Mouse (Mus musculus) embryo, embryonic 11 days (tissue): ENCODE measurements around the gene Mr1.

Source experiments
- DNase-seq: peaks from one replicate; pipeline ENCODE4 v3.0.0-alpha.2; 2015

The Mr1 gene

GRCm38 (mm10) chr1:155093145-155093791, 53.3 kb downstream of the Mr1 start:
- DNase-seq, result no peak

- peak; percentile 64 for DNase-seq
Measured at GRCm38 (mm10) chr1:155091842-155092800, 54.5 kb downstream of the Mr1 start.

- DNase-seq, result no peak
Measured at GRCm38 (mm10) chr1:155091374-155091841, 55.2 kb downstream of the Mr1 start.

- DNase-seq, result no peak
Measured at GRCm38 (mm10) chr1:155090736-155091135, 55.9 kb downstream of the Mr1 start.

- no peak for DNase-seq
Measured at GRCm38 (mm10) chr1:155090327-155090726, 56.3 kb downstream of the Mr1 start.

- DNase-seq, result no peak
Measured at GRCm38 (mm10) chr1:155088847-155089603, 57.6 kb downstream of the Mr1 start.

GRCm38 (mm10) chr1:155088046-155088445, 58.6 kb downstream of the Mr1 start:
- no peak for DNase-seq

- DNase-seq, result no peak
Measured at GRCm38 (mm10) chr1:155086893-155087292, 59.7 kb downstream of the Mr1 start.

- no peak for DNase-seq
Measured at GRCm38 (mm10) chr1:155086416-155086815, 60.2 kb downstream of the Mr1 start.

GRCm38 (mm10) chr1:155084839-155085238, 61.8 kb downstream of the Mr1 start:
- DNase-seq, result no peak

GRCm38 (mm10) chr1:155083271-155084265, 63.0 kb downstream of the Mr1 start:
- peak; percentile 96 for DNase-seq

- peak; percentile 91 for DNase-seq
Measured at GRCm38 (mm10) chr1:155082965-155083268, 63.7 kb downstream of the Mr1 start.

- no peak for DNase-seq
Measured at GRCm38 (mm10) chr1:155082158-155082964, 64.3 kb downstream of the Mr1 start.

- peak; percentile 64 for DNase-seq
Measured at GRCm38 (mm10) chr1:155077675-155078074, 68.9 kb downstream of the Mr1 start.
